Mouse (Mus musculus) neural tube, embryonic 12.5 days (tissue): ENCODE measurements around the gene Unc5cl. TPM values are rescaled to one million over a fixed set of nuclear protein-coding genes. Genes with fewer than 3 reads are reported as not detected.

Experiments
- ATAC-seq: fragments of 200-750 bp; cut with Nextera tagmentation; 2 replicates; pipeline ENCODE4 v1.8.0; 2017; ENCODE audit warnings: low read depth, mild to moderate bottlenecking, moderate TSS enrichment, moderate library complexity; ENCODE audit not compliant: low FRiP score
- H3K27ac ChIP-seq: fragments of 300-500 bp; sonication (generic); 2 replicates; pipeline ENCODE4 v1.5.1; 2016
- H3K27me3 ChIP-seq: fragments of 300-500 bp; sonication (generic); replicated peaks from 2 replicates; pipeline ENCODE4 v1.6.1; 2016; ENCODE audit warnings: mild to moderate bottlenecking
- H3K36me3 ChIP-seq: fragments of 300-500 bp; sonication (generic); 2 replicates; pipeline ENCODE4 v1.6.1; 2016; ENCODE audit warnings: mild to moderate bottlenecking
- H3K4me1 ChIP-seq: fragments of 300-500 bp; sonication (generic); 2 replicates; pipeline ENCODE4 v1.6.1; 2016
- H3K4me2 ChIP-seq: fragments of 300-500 bp; sonication (generic); replicated peaks from 2 replicates; pipeline ENCODE4 v1.6.1; 2016; ENCODE audit warnings: mild to moderate bottlenecking
- H3K4me3 ChIP-seq: fragments of 300-500 bp; sonication (generic); 2 replicates; pipeline ENCODE4 v1.5.1; 2016
- H3K9ac ChIP-seq: fragments of 300-500 bp; sonication (generic); 2 replicates; pipeline ENCODE4 v1.6.1; 2016; ENCODE audit warnings: mild to moderate bottlenecking
- H3K9me3 ChIP-seq: fragments of 300-500 bp; sonication (generic); 2 replicates; pipeline ENCODE4 v1.6.1; 2016; ENCODE audit warnings: mild to moderate bottlenecking
- WGBS: fragments of 180-500 bp; shearing (Covaris S2); methylation state at CpG from one replicate; pipeline ENCODE4 v1.1.7; 2016; 5-methylcytosine and 5-hydroxymethylcytosine counted together
- polyA plus RNA-seq: library from polyadenylated mRNA; unstranded; fragments of >200 nt; fragmentation: Nextera tagmentation; extraction: Ambion mirVana; gene quantifications from 2 replicates; pipeline ENCODE4 v1.2.1, GENCODE M21; 2016

Gene Unc5cl
- 0.15 TPM in 1 of 2 replicates, not detected in the other for polyA plus RNA-seq

DNA sequence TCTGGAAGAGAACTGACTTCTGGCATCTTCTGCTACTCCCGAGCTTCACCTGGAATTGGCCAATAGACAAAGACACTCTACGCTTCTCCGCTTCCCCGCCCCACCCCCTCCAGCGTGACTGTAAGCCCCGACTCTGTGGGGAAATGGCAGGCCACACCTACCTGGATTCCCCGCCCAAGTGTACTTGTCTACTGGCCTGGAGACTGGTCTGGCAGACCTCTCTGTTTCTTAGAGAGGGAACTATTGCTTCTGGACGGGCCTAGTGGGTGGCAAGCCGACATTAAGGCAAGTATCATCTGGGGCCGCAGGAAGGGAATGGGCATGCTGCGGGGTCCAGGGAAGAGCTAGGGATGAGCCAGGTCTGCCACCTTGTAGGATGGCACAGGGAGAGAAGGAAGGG, at the start of gene Unc5cl:
Gene Unc5cl (plus strand): TSS at position 214 of the 400 bp plus-strand sequence.
- ATAC-seq = no peak
- Histone ChIP-seq H3K9me3 (no peaks in the 10 kb centered on the region), H3K4me1 (no peaks in the 10 kb centered on the region), H3K36me3 (no peaks in the 10 kb centered on the region), H3K27me3 (no peaks in the 10 kb centered on the region), H3K27ac (no peak within 1 kb of the TSS), H3K4me2 (no peak within 1 kb of the TSS), H3K4me3 (no peak within 1 kb of the TSS), H3K9ac (no peak within 1 kb of the TSS)
- WGBS = 57% methylated on average over 11 of the region's 11 CpGs

DNA sequence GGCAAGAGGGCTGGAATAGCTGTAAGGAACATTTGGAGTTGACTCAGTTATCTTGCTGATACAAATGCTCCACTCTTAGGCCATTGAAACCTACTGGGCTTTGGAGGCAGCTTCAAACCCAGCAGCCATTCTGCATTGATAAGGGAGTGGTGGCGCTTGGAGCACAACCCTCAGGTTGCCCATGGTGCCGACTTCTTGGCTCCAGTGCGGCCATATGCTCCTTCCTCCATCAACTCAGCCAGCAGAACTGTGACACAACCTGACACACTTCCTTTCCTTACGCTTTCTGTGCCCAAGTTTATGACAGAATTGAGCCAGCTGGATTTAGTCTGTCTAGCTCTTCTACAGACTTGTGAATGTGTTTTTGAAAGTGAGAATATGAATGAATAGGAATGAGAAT, 47.5 kb upstream of the Unc5cl start:
- Histone ChIP-seq H3K4me3 (no peak overlapping the region), H3K9me3 (no peaks in the 10 kb centered on the region), H3K36me3 (0 out of 2 replicates have a peak, but pooled peaks cover 5% of the 10 kb centered on the region), H3K9ac (no peak overlapping the region), H3K4me2 (peak overlapping the region; percentile 86), H3K27ac (no peak overlapping the region), H3K4me1 (peaks cover 20% of the 10 kb centered on the region), H3K27me3 (no peaks in the 10 kb centered on the region)
- no peak for ATAC-seq
- 88% methylated on average over 4 of the region's 4 CpGs for WGBS

DNA sequence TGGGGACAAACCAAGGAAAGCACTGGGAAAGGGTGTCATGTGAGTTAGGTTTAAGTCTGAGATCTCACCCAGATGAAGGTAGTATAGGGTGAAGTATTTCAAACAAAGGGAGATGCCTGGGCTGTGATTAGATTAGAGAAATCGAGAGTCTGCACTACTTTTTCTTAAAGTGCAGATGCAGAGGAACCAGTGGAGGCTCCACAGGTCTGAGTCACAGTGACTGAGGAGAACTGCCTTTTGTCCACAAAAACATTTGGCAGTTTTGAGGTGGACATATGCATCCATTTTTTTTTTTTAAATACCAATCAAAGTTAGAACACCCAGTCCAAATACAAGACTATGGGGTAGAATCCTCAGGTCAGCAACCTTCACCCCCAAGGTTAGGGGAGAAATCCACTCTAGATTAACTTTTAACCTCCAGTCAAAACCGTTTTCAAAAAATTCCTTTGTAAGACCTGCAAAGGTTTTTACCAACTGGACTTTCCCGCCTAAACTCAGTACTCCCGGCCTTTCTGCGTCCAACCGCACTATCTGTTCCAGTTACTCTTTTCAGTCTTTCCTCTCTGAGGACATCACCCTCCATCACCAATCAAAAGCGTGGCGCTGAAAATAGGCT, 46.7 kb upstream of the Unc5cl start:
- Histone ChIP-seq H3K27me3 (no peaks in the 10 kb centered on the region), H3K4me3 (peak overlapping the region; percentile 85), H3K9me3 (no peaks in the 10 kb centered on the region), H3K4me2 (peak overlapping the region; percentile 86), H3K36me3 (peaks cover 7% of the 10 kb centered on the region; the same call in 1 of the 2 replicates), H3K27ac (peak overlapping the region; percentile 99; the same call in 1 of the 2 replicates), H3K4me1 (peaks cover 20% of the 10 kb centered on the region), H3K9ac (peak overlapping the region; percentile 98)
- WGBS = 18% methylated on average over 8 of the region's 8 CpGs
- no peak for ATAC-seq

DNA sequence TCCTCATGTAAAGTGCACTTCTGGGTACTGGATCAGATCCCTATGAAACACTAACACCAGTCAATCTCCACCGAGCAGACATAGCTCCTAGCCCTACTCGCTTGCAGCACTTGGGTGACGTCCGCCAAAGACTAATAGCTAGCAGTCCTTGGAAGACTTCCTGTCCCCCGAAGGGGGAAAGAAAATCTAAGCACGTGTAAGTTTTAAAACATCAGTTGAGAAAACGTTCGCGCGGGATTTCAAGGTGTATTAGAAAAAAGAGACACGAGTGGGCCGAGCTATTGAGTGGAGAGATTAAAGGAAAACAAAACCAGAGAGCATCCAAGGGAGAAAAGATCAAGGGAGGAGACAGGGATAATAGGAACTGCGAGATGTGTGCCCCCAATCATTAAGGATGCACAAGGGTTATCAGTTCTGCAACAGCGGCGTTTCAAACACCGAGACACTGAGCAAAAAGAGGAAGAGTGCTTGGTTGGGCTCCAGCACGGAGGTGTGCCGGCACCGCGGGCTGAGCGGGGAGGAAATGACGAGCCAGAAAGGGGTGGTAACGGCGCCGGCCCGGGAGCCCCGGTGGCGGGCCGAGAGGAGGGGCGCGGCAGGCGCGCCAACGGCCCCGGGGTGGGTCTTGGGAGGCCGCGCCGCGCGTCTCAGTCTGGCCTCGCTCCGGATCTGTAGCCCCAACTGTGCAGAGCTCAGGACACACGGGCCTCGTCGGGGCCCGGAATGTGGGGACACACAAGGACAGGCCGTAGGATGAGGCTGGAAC, 46.0 kb upstream of the Unc5cl start:
- under 1% methylated on average over 47 of the region's 47 CpGs for WGBS
- ATAC-seq = peak; percentile 57
- Histone ChIP-seq H3K4me2 (peak overlapping the region; percentile 86), H3K36me3 (peaks cover 9% of the 10 kb centered on the region; the same call in 1 of the 2 replicates), H3K4me1 (peaks cover 20% of the 10 kb centered on the region), H3K27ac (peak overlapping the region; percentile 99), H3K4me3 (peak overlapping the region; percentile 85), H3K27me3 (no peaks in the 10 kb centered on the region), H3K9me3 (no peaks in the 10 kb centered on the region), H3K9ac (peak overlapping the region; percentile 98)

DNA sequence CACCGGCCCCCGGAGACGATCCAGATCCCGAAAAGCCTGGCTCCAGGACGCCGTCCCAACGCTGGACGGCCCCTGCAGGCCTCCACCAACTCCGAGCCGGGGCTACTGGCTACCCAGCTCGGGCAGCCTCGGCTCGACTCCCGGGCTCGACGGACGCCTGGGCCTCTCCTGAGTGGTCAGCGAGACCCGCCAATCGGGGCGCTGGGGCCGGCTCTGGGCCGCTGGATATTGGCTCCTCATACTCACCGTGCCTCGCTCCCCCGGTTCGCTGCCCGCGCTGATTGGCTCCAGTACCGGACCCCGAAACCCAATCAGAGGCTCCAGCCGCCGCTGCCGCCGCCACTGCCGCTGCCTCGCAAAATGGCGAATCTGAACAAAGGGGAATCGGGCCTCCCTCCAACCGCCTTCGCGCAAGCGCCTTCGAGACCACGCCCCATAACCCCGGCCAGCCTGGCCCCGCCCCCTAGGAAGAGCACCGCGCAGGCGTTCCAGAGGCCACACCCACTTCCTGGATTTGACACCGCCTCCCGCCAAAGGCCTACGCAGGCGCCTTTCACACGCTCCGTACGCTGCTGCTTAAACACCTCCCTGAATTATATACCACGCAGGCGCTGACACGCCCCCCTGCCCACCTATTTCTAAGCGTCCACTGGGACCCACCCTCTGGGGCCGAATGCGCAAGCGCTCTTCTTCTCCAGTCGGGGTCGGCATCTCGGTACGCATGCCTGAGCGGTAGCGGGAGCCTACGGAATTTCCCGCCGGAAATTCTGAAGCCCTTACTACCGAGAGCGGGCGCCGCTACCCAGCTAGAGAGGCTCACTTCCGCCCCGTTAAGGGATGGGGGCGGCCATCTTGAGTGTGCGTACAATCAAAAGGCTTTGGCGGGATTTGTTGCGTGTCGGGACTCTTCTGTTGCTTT, 45.1 kb upstream of the Unc5cl start, which contains the start of the genes Nfya and Oard1:
Gene Nfya (minus strand): TSS at position 527 of the 919 bp plus-strand sequence.
Gene Oard1 (plus strand): TSS at position 635 of the 919 bp plus-strand sequence.
- H3K27me3 ChIP-seq = no peaks in the 10 kb centered on the region
- H3K27ac ChIP-seq = peak within 1 kb of the TSS; percentile 99
- no peaks in the 10 kb centered on the region for H3K9me3 ChIP-seq
- peak within 1 kb of the TSS; percentile 86 for H3K4me2 ChIP-seq
- H3K4me3 ChIP-seq = peak within 1 kb of the TSS; percentile 85
- H3K36me3 ChIP-seq = peaks cover 11% of the 10 kb centered on the region
- peaks cover 20% of the 10 kb centered on the region for H3K4me1 ChIP-seq
- H3K9ac ChIP-seq = peak within 1 kb of the TSS; percentile 98
- ATAC-seq = peak; percentile 96
- WGBS = under 1% methylated on average over 84 of the region's 84 CpGs

DNA sequence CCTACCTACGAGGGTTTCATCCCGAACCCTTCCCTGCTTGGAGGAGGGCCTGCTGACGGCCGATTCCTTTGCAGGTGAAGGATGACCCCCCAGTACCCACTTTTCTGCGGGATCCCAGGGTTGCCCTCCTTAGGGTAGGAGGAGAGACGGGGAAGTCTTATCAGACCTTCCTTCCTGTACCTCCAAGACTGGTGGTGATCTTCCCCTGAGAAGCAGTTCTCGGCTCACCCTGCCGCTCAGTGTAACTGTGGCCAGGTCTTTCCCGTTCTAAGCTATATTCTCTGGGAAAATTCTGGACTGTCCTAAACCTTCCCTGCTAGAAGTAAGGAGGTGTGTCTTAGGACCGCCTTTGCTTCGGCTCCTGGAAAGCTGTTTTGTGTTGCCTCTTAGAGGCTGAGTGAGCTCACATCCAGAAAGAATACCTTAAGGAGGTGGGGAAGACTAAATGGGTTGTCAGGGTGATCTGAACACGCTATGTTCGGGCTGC, 44.4 kb upstream of the Unc5cl start:
- Histone ChIP-seq H3K36me3 (peaks cover 18% of the 10 kb centered on the region), H3K4me3 (peak overlapping the region; percentile 85), H3K27me3 (no peaks in the 10 kb centered on the region), H3K4me1 (peaks cover 20% of the 10 kb centered on the region), H3K4me2 (peak overlapping the region; percentile 86), H3K27ac (peak overlapping the region; percentile 90), H3K9me3 (no peaks in the 10 kb centered on the region), H3K9ac (peak overlapping the region; percentile 65)
- ATAC-seq = peak; percentile 5
- WGBS = under 1% methylated on average over 13 of the region's 13 CpGs

DNA sequence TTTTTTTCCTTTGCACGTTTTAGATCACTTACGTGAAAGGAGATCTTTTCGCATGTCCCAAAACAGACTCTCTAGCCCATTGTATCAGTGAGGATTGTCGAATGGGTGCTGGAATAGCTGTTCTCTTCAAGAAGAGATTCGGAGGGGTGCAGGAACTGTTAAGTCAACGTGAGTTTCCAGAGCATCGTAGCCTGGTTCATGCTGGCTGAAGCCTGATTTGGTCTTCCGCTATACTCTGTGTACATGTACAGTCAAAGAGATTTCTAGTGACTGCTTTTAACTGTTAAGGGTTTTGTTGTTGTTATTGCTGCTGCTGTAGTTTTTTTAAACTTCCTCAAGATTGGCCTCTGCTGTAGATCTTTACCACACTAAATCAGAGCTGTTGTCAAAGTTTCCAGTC, 43.5 kb upstream of the Unc5cl start:
- Histone ChIP-seq H3K4me2 (peak overlapping the region; percentile 86), H3K4me3 (peak overlapping the region; percentile 85), H3K27me3 (no peaks in the 10 kb centered on the region), H3K9ac (peak overlapping the region; percentile 65; the same call in 1 of the 2 replicates), H3K9me3 (no peaks in the 10 kb centered on the region), H3K27ac (no peak overlapping the region), H3K4me1 (peaks cover 20% of the 10 kb centered on the region), H3K36me3 (peaks cover 23% of the 10 kb centered on the region)
- 72% methylated on average over 8 of the region's 8 CpGs for WGBS
- no peak for ATAC-seq

DNA sequence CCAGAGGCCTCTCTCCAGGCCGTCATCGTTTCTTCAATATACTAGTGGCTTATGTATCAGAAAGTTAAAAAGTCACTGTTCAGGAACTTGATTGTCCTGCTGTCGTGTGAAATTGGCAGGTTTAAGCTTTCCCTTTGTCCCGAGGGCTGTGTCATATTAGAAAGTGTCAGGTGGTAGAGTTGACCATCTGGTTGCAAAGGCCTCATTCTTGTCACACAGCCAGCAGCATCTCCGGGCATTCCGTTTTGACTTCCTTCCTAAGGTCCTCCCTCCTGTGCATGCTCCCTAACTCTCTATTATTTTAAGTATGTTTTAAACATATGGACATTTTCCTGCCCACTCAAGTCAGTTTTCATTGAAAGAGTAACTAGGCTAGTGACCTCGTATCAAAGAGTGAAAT, 38.7 kb upstream of the Unc5cl start:
- Histone ChIP-seq H3K9me3 (no peaks in the 10 kb centered on the region), H3K27me3 (no peaks in the 10 kb centered on the region), H3K4me3 (no peak overlapping the region), H3K4me1 (peaks cover 5% of the 10 kb centered on the region), H3K9ac (no peak overlapping the region), H3K27ac (no peak overlapping the region), H3K36me3 (peaks cover 23% of the 10 kb centered on the region), H3K4me2 (no peak overlapping the region)
- WGBS = 81% methylated on average over 7 of the region's 7 CpGs
- ATAC-seq = no peak

DNA sequence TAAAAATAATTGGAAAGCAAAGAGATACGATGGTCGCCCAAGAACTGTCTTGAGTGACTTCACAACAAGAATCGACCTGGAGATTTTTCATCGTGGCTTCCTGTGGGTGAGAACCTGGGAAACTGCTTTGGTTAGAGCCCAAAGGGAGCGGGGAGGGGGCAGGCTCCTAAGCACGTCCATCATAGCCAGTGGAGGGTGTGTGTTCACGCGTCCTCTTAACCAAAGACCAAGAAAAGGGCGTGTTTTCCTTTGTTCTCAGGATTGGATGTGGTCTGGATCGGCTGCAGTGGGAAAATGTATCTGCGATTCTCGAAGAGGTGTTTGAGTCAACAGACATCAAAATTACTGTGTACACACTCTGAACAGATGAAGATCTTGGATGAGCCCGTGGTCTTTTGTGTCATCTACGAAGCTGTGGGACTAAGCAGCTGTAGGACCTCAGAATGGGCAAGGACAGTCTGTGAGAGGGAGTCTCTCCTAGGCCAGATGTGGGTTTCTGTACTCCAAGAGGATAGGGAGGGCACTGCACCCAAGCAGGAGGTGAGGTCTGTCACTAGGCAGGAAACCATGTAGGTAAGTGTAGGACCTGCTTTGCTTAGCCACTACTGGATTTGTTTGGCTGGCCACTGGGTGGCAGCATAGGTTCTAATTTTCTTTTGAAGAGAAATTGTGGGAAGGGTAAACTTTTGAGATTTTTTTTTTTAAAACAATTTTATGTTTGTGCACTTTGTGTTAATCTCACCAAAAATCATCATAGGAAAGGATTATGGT, 38.1 kb upstream of the Unc5cl start:
- Histone ChIP-seq H3K4me1 (no peaks in the 10 kb centered on the region), H3K27me3 (no peaks in the 10 kb centered on the region), H3K9ac (no peak overlapping the region), H3K27ac (no peak overlapping the region), H3K4me3 (no peak overlapping the region), H3K4me2 (no peak overlapping the region), H3K36me3 (peaks cover 23% of the 10 kb centered on the region), H3K9me3 (no peaks in the 10 kb centered on the region)
- ATAC-seq = peak; percentile 37; the same call in 1 of the 2 replicates
- WGBS = 91% methylated on average over 14 of the region's 14 CpGs

DNA sequence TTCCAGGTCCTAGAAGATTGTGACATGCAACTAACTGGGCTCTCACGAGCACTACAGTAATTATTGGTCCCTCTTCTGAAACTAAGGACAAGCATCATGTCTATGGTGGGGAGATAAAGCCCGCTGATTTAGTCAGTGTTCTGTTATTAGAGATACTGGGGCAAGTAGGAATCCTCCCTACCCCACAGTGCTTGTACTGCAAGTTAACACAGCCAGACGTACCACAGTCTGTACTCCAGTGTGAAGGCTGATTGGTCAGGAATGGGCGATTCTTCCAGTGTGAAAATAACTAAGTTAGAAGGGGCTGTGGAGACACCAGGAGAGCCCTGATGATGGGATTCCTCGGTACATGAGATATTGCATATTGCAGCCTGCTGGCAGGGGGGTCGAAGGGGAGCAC, 37.2 kb upstream of the Unc5cl start:
- Histone ChIP-seq H3K9me3 (no peaks in the 10 kb centered on the region), H3K27me3 (no peaks in the 10 kb centered on the region), H3K36me3 (peaks cover 23% of the 10 kb centered on the region), H3K9ac (no peak overlapping the region), H3K27ac (no peak overlapping the region), H3K4me1 (no peaks in the 10 kb centered on the region), H3K4me2 (no peak overlapping the region), H3K4me3 (no peak overlapping the region)
- no peak for ATAC-seq
- WGBS = 94% methylated on average over 6 of the region's 6 CpGs

DNA sequence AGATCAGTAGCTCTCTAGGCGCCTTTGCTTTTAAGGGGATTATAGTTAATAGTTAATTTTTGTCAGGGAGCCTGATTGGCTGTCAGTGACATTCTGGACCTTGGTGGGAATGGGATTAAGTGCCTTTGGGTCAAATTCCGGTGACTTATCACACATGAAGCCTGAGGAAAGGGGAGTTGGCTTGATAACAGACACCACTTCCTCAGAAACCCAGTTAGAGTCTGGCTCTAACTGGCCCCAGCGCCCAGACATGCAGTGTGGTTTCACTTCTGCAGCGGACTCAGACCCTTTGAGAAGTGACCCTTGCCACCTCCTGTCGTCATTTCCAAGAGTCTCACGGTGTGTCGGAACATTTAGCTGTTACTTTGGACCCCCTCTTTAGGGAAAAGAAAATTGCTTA, 36.5 kb upstream of the Unc5cl start:
- no peak for ATAC-seq
- no peak overlapping the region for H3K4me2 ChIP-seq
- no peaks in the 10 kb centered on the region for H3K4me1 ChIP-seq
- H3K27me3 ChIP-seq = no peaks in the 10 kb centered on the region
- no peaks in the 10 kb centered on the region for H3K9me3 ChIP-seq
- H3K9ac ChIP-seq = no peak overlapping the region
- H3K36me3 ChIP-seq = peaks cover 20% of the 10 kb centered on the region
- 90% methylated on average over 7 of the region's 7 CpGs for WGBS
- H3K4me3 ChIP-seq = no peak overlapping the region
- no peak overlapping the region for H3K27ac ChIP-seq
